In the genomic region with DNA sequence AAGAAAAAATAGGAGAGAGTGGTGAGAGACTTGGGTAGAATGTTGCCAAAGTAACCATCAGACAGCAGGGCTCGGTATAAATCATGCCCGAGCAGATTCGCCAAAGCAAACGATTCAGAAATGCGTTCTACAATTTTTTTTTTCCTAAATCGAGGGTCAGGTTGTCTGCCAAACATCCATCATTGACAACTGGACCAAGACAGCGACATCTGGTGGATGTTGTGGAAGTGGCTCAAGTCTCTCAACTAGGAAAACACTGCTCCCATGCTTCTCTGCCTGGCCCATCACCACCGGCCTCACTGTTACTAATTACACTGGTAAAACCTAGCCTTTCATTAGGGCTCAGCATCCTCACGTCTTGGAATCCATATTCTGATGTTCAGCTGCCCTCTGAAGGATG, we compare ENCODE assay signal across 8 mouse cellular contexts. TPM values are rescaled to one million over a fixed set of nuclear protein-coding genes. Genes with fewer than 3 reads are reported as not detected.
DNase-seq lines count a peak whose midpoint lies in the region; ATAC-seq lines count a peak whose summit lies in the region.

No protein-coding gene starts in this region.

- H3K36me3 ChIP-seq in liver, embryonic 12.5 days, result no peaks in the 10 kb centered on the region
- H3K36me3 ChIP-seq in embryonic facial prominence, embryonic 13.5 days, result no peaks in the 10 kb centered on the region
- H3K36me3 ChIP-seq in hindbrain, embryonic 10.5 days, result no peaks in the 10 kb centered on the region
- H3K36me3 ChIP-seq in neural tube, embryonic 11.5 days (ENCODE audit: control insufficient read depth, insufficient read depth, low read length), result no peaks in the 10 kb centered on the region

- H3K27ac ChIP-seq in liver, embryonic 12.5 days, result no peak overlapping the region
- H3K27ac ChIP-seq in embryonic facial prominence, embryonic 13.5 days, result no peak overlapping the region
- no peak overlapping the region for H3K27ac ChIP-seq in hindbrain, embryonic 10.5 days
- H3K27ac ChIP-seq in neural tube, embryonic 11.5 days (ENCODE audit: low read depth, low read length), result no peak overlapping the region

- H3K4me2 ChIP-seq in liver, embryonic 12.5 days, result no peak overlapping the region
- H3K4me2 ChIP-seq in embryonic facial prominence, embryonic 13.5 days, result peak overlapping the region; percentile 29; the same call in 1 of the 2 replicates
- H3K4me2 ChIP-seq in neural tube, embryonic 11.5 days (ENCODE audit: low read depth), result 0 out of 2 replicates have a peak overlapping the region, but pooled peaks have one; percentile 10

- no peak overlapping the region for H3K4me3 ChIP-seq in liver, embryonic 12.5 days
- no peak overlapping the region for H3K4me3 ChIP-seq in embryonic facial prominence, embryonic 13.5 days
- no peak overlapping the region for H3K4me3 ChIP-seq in hindbrain, embryonic 10.5 days
- no peak overlapping the region for H3K4me3 ChIP-seq in neural tube, embryonic 11.5 days (ENCODE audit: low read depth, low read length)

- H3K9ac ChIP-seq in liver, embryonic 12.5 days, result no peak overlapping the region
- H3K9ac ChIP-seq in embryonic facial prominence, embryonic 13.5 days, result no peak overlapping the region
- H3K9ac ChIP-seq in neural tube, embryonic 11.5 days (ENCODE audit: low read length), result no peak overlapping the region

- no peak for ATAC-seq in liver, embryonic 12.5 days
- no peak for ATAC-seq in embryonic facial prominence, embryonic 13.5 days (ENCODE audit: insufficient number of reproducible peaks, insufficient read depth, low FRiP score, low TSS enrichment, low read depth)
- no peak for ATAC-seq in neural tube, embryonic 11.5 days (ENCODE audit: insufficient read depth, low FRiP score, low TSS enrichment)

- intact Hi-C loops in left cerebral cortex, postnatal 36 days (cut with DNase I), result loop anchor here (2.0 to 5.0 kb wide), 2 partner anchors 26 to 38 kb away; no protein-coding TSS in a partner anchor

- peaks cover 7% of the 10 kb centered on the region for H3K4me1 ChIP-seq in liver, embryonic 12.5 days
- H3K4me1 ChIP-seq in embryonic facial prominence, embryonic 13.5 days, result peaks cover 10% of the 10 kb centered on the region
- peaks cover 35% of the 10 kb centered on the region for H3K4me1 ChIP-seq in hindbrain, embryonic 10.5 days (replicated peaks)
- H3K4me1 ChIP-seq in neural tube, embryonic 11.5 days (ENCODE audit: control insufficient read depth, insufficient read depth, low read length), result peaks cover 10% of the 10 kb centered on the region; the same call in 1 of the 2 replicates

- no peaks in the 10 kb centered on the region for H3K9me3 ChIP-seq in liver, embryonic 12.5 days (replicated peaks)
- H3K9me3 ChIP-seq in embryonic facial prominence, embryonic 13.5 days, result no peaks in the 10 kb centered on the region
- no peaks in the 10 kb centered on the region for H3K9me3 ChIP-seq in hindbrain, embryonic 10.5 days
- H3K9me3 ChIP-seq in neural tube, embryonic 11.5 days (ENCODE audit: control insufficient read depth, low read length), result no peaks in the 10 kb centered on the region

- WGBS in liver, embryonic 12.5 days (ENCODE audit: insufficient replicate concordance), result 5% methylated on average over 9 of the region's 9 CpGs
- WGBS in embryonic facial prominence, embryonic 13.5 days, result 2% methylated on average over 9 of the region's 9 CpGs
- 11% methylated on average over 9 of the region's 9 CpGs for WGBS in hindbrain, embryonic 10.5 days
- WGBS in neural tube, embryonic 11.5 days, result 5% methylated on average over 9 of the region's 9 CpGs

- 0 out of 2 replicates have a peak, but pooled peaks cover 15% of the 10 kb centered on the region for H3K27me3 ChIP-seq in liver, embryonic 12.5 days (replicated peaks)
- H3K27me3 ChIP-seq in embryonic facial prominence, embryonic 13.5 days, result no peaks in the 10 kb centered on the region
- H3K27me3 ChIP-seq in hindbrain, embryonic 10.5 days (ENCODE audit: insufficient read depth, poor library complexity, severe bottlenecking), result peaks cover 18% of the 10 kb centered on the region
- H3K27me3 ChIP-seq in neural tube, embryonic 11.5 days (ENCODE audit: control insufficient read depth, insufficient read depth, low read length), result no peaks in the 10 kb centered on the region

- peak; percentile 33 for DNase-seq in liver
- DNase-seq in adrenal gland, adult 2 months, result peak; percentile 56
- DNase-seq in hindbrain, embryonic 10.5 days (ENCODE audit: low spot score), result peak; percentile 55
- DNase-seq in left cerebral cortex, postnatal 36 days (ENCODE audit: low spot score in 2 of 2), result peak; percentile 24 to 29
- DNase-seq in neural tube, embryonic 11.5 days (ENCODE audit: low spot score), result peak; percentile 63
- no peak for DNase-seq in thymus, postnatal 25 days

RNA-seq across cellular contexts. Expression of a gene that starts 4.3 kb away (rescaled TPM):
- 1.1 and 1.2 TPM in 2 replicates for polyA plus RNA-seq in liver, embryonic 12.5 days (2016; fragmentation: Nextera tagmentation; extraction: Ambion mirVana)
- total RNA-seq in adrenal gland, adult 2 months (2021), result 1 to 10 TPM; 5.2 to 8.9 TPM
- 1.7 and 1.8 TPM in 2 replicates for polyA plus RNA-seq in adrenal gland, adult 2 months (2012; rRNA removed)
- 22.6 and 23.3 TPM in 2 replicates for polyA plus RNA-seq in embryonic facial prominence, embryonic 13.5 days (2015; fragmentation: Nextera tagmentation; extraction: Ambion mirVana)
- polyA plus RNA-seq in hindbrain, embryonic 10.5 days (2016; fragmentation: Nextera tagmentation; extraction: Ambion mirVana), result 21.4 and 21.8 TPM in 2 replicates
- 10 to 100 TPM; 79.6 to 82.8 TPM for total RNA-seq in left cerebral cortex, postnatal 36 days (2021)
- 27.4 and 33.0 TPM in 2 replicates for polyA plus RNA-seq in neural tube, embryonic 11.5 days (2014; fragmentation: Nextera tagmentation; extraction: Ambion mirVana)

RNA-seq across cellular contexts. Expression of a gene that starts 11.3 kb away (rescaled TPM):
- polyA plus RNA-seq in liver, embryonic 12.5 days (2016; fragmentation: Nextera tagmentation; extraction: Ambion mirVana), result 2.0 and 2.5 TPM in 2 replicates
- 1 to 10 TPM; 4.3 to 6.1 TPM for total RNA-seq in adrenal gland, adult 2 months (2021)
- polyA plus RNA-seq in adrenal gland, adult 2 months (2012; rRNA removed), result 1.5 and 1.7 TPM in 2 replicates
- polyA plus RNA-seq in embryonic facial prominence, embryonic 13.5 days (2015; fragmentation: Nextera tagmentation; extraction: Ambion mirVana), result 6.0 and 6.7 TPM in 2 replicates
- 1.5 and 2.5 TPM in 2 replicates for polyA plus RNA-seq in hindbrain, embryonic 10.5 days (2016; fragmentation: Nextera tagmentation; extraction: Ambion mirVana)
- 1 to 10 TPM; 2.4 to 3.2 TPM for total RNA-seq in left cerebral cortex, postnatal 36 days (2021)
- polyA plus RNA-seq in neural tube, embryonic 11.5 days (2014; fragmentation: Nextera tagmentation; extraction: Ambion mirVana), result 1.1 and 1.3 TPM in 2 replicates

RNA-seq across cellular contexts. Expression of a gene that starts 16.1 kb away (rescaled TPM):
- polyA plus RNA-seq in liver, embryonic 12.5 days (2016; fragmentation: Nextera tagmentation; extraction: Ambion mirVana), result 6.6 and 7.8 TPM in 2 replicates
- total RNA-seq in adrenal gland, adult 2 months (2021), result 10 to 100 TPM; 28.6 to 46.1 TPM
- 67.3 and 78.0 TPM in 2 replicates for polyA plus RNA-seq in adrenal gland, adult 2 months (2012; rRNA removed)
- polyA plus RNA-seq in embryonic facial prominence, embryonic 13.5 days (2015; fragmentation: Nextera tagmentation; extraction: Ambion mirVana), result 17.1 and 21.3 TPM in 2 replicates
- 6.6 and 7.5 TPM in 2 replicates for polyA plus RNA-seq in hindbrain, embryonic 10.5 days (2016; fragmentation: Nextera tagmentation; extraction: Ambion mirVana)
- 100 to 1,000 TPM; 151 to 182 TPM for total RNA-seq in left cerebral cortex, postnatal 36 days (2021)
- 12.8 and 14.4 TPM in 2 replicates for polyA plus RNA-seq in neural tube, embryonic 11.5 days (2014; fragmentation: Nextera tagmentation; extraction: Ambion mirVana)

RNA-seq across cellular contexts. Expression of a gene that starts 17.2 kb away (rescaled TPM):
- polyA plus RNA-seq in liver, embryonic 12.5 days (2016; fragmentation: Nextera tagmentation; extraction: Ambion mirVana), result 0.82 and 1.2 TPM in 2 replicates
- 1 to 10 TPM; 1.2 to 3.6 TPM for total RNA-seq in adrenal gland, adult 2 months (2021)
- polyA plus RNA-seq in adrenal gland, adult 2 months (2012; rRNA removed), result 9.2 and 10.2 TPM in 2 replicates
- polyA plus RNA-seq in embryonic facial prominence, embryonic 13.5 days (2015; fragmentation: Nextera tagmentation; extraction: Ambion mirVana), result 4.8 and 5.7 TPM in 2 replicates
- polyA plus RNA-seq in hindbrain, embryonic 10.5 days (2016; fragmentation: Nextera tagmentation; extraction: Ambion mirVana), result 0.65 and 0.71 TPM in 2 replicates
- total RNA-seq in left cerebral cortex, postnatal 36 days (2021), result 1 to 10 TPM; 1.2 to 2.4 TPM
- polyA plus RNA-seq in neural tube, embryonic 11.5 days (2014; fragmentation: Nextera tagmentation; extraction: Ambion mirVana), result 8.4 and 8.6 TPM in 2 replicates

RNA-seq across cellular contexts. Expression of a gene that starts 33.0 kb away (rescaled TPM):
- 11.5 and 13.7 TPM in 2 replicates for polyA plus RNA-seq in liver, embryonic 12.5 days (2016; fragmentation: Nextera tagmentation; extraction: Ambion mirVana)
- 1 to 10 TPM; 5.7 to 5.8 TPM for total RNA-seq in adrenal gland, adult 2 months (2021)
- 2.1 and 2.7 TPM in 2 replicates for polyA plus RNA-seq in adrenal gland, adult 2 months (2012; rRNA removed)
- 11.1 and 12.4 TPM in 2 replicates for polyA plus RNA-seq in embryonic facial prominence, embryonic 13.5 days (2015; fragmentation: Nextera tagmentation; extraction: Ambion mirVana)
- 11.4 and 13.5 TPM in 2 replicates for polyA plus RNA-seq in hindbrain, embryonic 10.5 days (2016; fragmentation: Nextera tagmentation; extraction: Ambion mirVana)
- total RNA-seq in left cerebral cortex, postnatal 36 days (2021), result 1 to 10 TPM; 4.4 to 6.0 TPM
- 10.5 and 10.6 TPM in 2 replicates for polyA plus RNA-seq in neural tube, embryonic 11.5 days (2014; fragmentation: Nextera tagmentation; extraction: Ambion mirVana)
